Mouse (Mus musculus) embryonic fibroblast, embryonic 13.5 days (primary cell): ENCODE results near the gene Ankrd11.

Experiments
- CTCF ChIP-seq: IDR thresholded peaks from 2 replicates; pipeline ENCODE4 v1.5.1; 2011; ENCODE audit warnings: mild to moderate bottlenecking, control low read depth, low read length, moderate library complexity, borderline replicate concordance; ENCODE audit not compliant: insufficient read depth
- POLR2A ChIP-seq: IDR thresholded peaks from 2 replicates; pipeline ENCODE4 v1.6.1; 2011; ENCODE audit warnings: low read depth, mild to moderate bottlenecking, control low read depth, low read length, moderate library complexity

DNA sequence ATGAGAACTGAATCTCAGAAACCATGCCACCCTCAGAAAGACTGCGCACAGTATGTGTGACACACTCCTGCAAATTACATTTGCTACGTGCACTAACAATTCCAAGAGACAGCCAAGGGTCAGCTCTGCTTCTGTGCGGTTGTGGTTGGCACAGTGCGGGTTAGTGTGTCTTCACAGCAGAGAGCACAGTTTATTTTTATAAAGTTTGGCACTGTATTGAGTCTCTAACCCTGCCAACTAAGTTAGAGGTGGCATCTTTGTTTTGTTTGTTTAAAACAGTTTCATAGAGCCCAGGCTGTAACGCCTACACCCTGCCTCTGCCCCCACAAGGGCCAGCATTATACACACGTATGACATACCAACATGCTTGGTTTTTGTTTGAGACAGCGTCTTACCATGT lies 140.6 kb downstream of the Ankrd11 start:
- TF ChIP-seq POLR2A (no peak), CTCF (no peak)
